Comparison of ENCODE assay signal across 8 mouse cellular contexts in genomic region chr11:75531469-75532242, GRCm38 (mm10). TPM values are rescaled to one million over a fixed set of nuclear protein-coding genes. Genes with fewer than 3 reads are reported as not detected.
DNase-seq lines count a peak whose midpoint lies in the region; ATAC-seq and TF ChIP-seq lines count a peak whose summit lies in the region.

Gene Slc43a2, plus strand, starts transcription at chr11:75531694.

- no peaks in the 10 kb centered on the region for H3K79me2 ChIP-seq in heart, adult 2 months (replicated peaks; ENCODE audit: control insufficient read depth, insufficient read depth, low read length)

- intact Hi-C loops in heart, adult 2 months (cut with DNase I): loop anchor here (2.0 kb wide), 2 partner anchors 15 to 19 kb away; partner anchors contain the start of gene Scarf1

- TF ChIP-seq POLR2A in heart, adult 2 months (IDR thresholded peaks at IDR 0.05; ENCODE audit: insufficient read depth, low read depth, low read length): peak; percentile 8; the same call in 1 of the 2 replicates

- DNase-seq in 3134 (ENCODE audit: extremely low read depth, insufficient read length, low spot score): peak; percentile 95
- DNase-seq in adrenal gland, postnatal 36 days: peak; percentile 96
- DNase-seq in heart, adult 2 months: peak; percentile 93 to 95
- peak; percentile 97 to 98 for DNase-seq in kidney, adult 8-10 months
- DNase-seq in spleen, postnatal 10 days (ENCODE audit: low spot score in 2 of 2): peak; percentile 87 to 94

- peaks cover 5% of the 10 kb centered on the region; the same call in 1 of the 2 replicates for H3K27me3 ChIP-seq in embryonic facial prominence, embryonic 13.5 days
- no peaks in the 10 kb centered on the region for H3K27me3 ChIP-seq in heart, adult 2 months (ENCODE audit: control insufficient read depth, insufficient read depth, low read length)
- no peaks in the 10 kb centered on the region for H3K27me3 ChIP-seq in limb, embryonic 13.5 days
- H3K27me3 ChIP-seq in midbrain, embryonic 16.5 days (ENCODE audit: control insufficient read depth, insufficient read depth, low read depth, low read length): no peaks in the 10 kb centered on the region

- peak within 1 kb of the TSS; percentile 91 for H3K4me2 ChIP-seq in embryonic facial prominence, embryonic 13.5 days
- peak within 1 kb of the TSS; percentile 98 for H3K4me2 ChIP-seq in limb, embryonic 13.5 days (replicated peaks)
- peak within 1 kb of the TSS; percentile 96 for H3K4me2 ChIP-seq in midbrain, embryonic 16.5 days (ENCODE audit: low read length)

- no peaks in the 10 kb centered on the region for H3K9me3 ChIP-seq in embryonic facial prominence, embryonic 13.5 days
- no peaks in the 10 kb centered on the region for H3K9me3 ChIP-seq in limb, embryonic 13.5 days
- H3K9me3 ChIP-seq in midbrain, embryonic 16.5 days (replicated peaks; ENCODE audit: control insufficient read depth, low read length, poor library complexity, severe bottlenecking): no peaks in the 10 kb centered on the region

- peak within 1 kb of the TSS; percentile 72 for H3K4me3 ChIP-seq in embryonic facial prominence, embryonic 13.5 days
- H3K4me3 ChIP-seq in heart, adult 2 months: peak within 1 kb of the TSS; percentile 68
- peak within 1 kb of the TSS; percentile 68 for H3K4me3 ChIP-seq in limb, embryonic 13.5 days
- peak within 1 kb of the TSS; percentile 84 for H3K4me3 ChIP-seq in midbrain, embryonic 16.5 days (ENCODE audit: low read depth, low read length)

- H3K9ac ChIP-seq in embryonic facial prominence, embryonic 13.5 days: peak within 1 kb of the TSS; percentile 84
- peak within 1 kb of the TSS; percentile 89 for H3K9ac ChIP-seq in heart, adult 2 months (ENCODE audit: low read depth, low read length)
- peak within 1 kb of the TSS; percentile 81 for H3K9ac ChIP-seq in limb, embryonic 13.5 days
- peak within 1 kb of the TSS; percentile 95 for H3K9ac ChIP-seq in midbrain, embryonic 16.5 days (ENCODE audit: low read depth, low read length)

- no peaks in the 10 kb centered on the region for H3K36me3 ChIP-seq in embryonic facial prominence, embryonic 13.5 days
- no peaks in the 10 kb centered on the region for H3K36me3 ChIP-seq in heart, adult 2 months (ENCODE audit: control insufficient read depth, insufficient read depth, low read length)
- H3K36me3 ChIP-seq in limb, embryonic 13.5 days: no peaks in the 10 kb centered on the region
- H3K36me3 ChIP-seq in midbrain, embryonic 16.5 days (ENCODE audit: control insufficient read depth, insufficient read depth, low read length): no peaks in the 10 kb centered on the region

- H3K4me1 ChIP-seq in embryonic facial prominence, embryonic 13.5 days: peaks cover 12% of the 10 kb centered on the region
- H3K4me1 ChIP-seq in heart, adult 2 months (ENCODE audit: control insufficient read depth, insufficient read depth, low read length): peaks cover 9% of the 10 kb centered on the region
- peaks cover 8% of the 10 kb centered on the region for H3K4me1 ChIP-seq in limb, embryonic 13.5 days
- peaks cover 29% of the 10 kb centered on the region for H3K4me1 ChIP-seq in midbrain, embryonic 16.5 days (ENCODE audit: control insufficient read depth, insufficient read depth, low read length)

- peak; percentile 88 for ATAC-seq in embryonic facial prominence, embryonic 13.5 days (ENCODE audit: insufficient number of reproducible peaks, insufficient read depth, low FRiP score, low TSS enrichment, low read depth)
- peak; percentile 94 for ATAC-seq in limb, embryonic 13.5 days (ENCODE audit: low FRiP score, low read depth)
- ATAC-seq in midbrain, embryonic 16.5 days: peak; percentile 96

- 0 out of 2 replicates have a peak, but pooled peaks have one; percentile 1 for TF ChIP-seq CTCF in heart, adult 2 months (IDR thresholded peaks at IDR 0.05)

- WGBS in embryonic facial prominence, embryonic 13.5 days: under 1% methylated on average over 62 of the region's 62 CpGs
- under 1% methylated on average over 62 of the region's 62 CpGs for WGBS in heart, adult 2 months
- WGBS in limb, embryonic 13.5 days: under 1% methylated on average over 62 of the region's 62 CpGs
- under 1% methylated on average over 62 of the region's 62 CpGs for WGBS in midbrain, embryonic 16.5 days

- peak within 1 kb of the TSS; percentile 86 for H3K27ac ChIP-seq in embryonic facial prominence, embryonic 13.5 days
- peak within 1 kb of the TSS; percentile 88 for H3K27ac ChIP-seq in heart, adult 2 months
- H3K27ac ChIP-seq in limb, embryonic 13.5 days: peak within 1 kb of the TSS; percentile 76; the same call in 1 of the 2 replicates
- H3K27ac ChIP-seq in midbrain, embryonic 16.5 days (ENCODE audit: low read length): peak within 1 kb of the TSS; percentile 99

- no peak for TF ChIP-seq EP300 in heart, adult 2 months (IDR thresholded peaks at IDR 0.05; ENCODE audit: insufficient read depth, low read depth, low read length)

RNA-seq across cellular contexts. Expression of gene Slc43a2, which starts in this region (rescaled TPM):
- total RNA-seq in adrenal gland, postnatal 36 days (2021): 10 to 100 TPM; 21.4 TPM
- polyA plus RNA-seq in embryonic facial prominence, embryonic 13.5 days (2015; fragmentation: Nextera tagmentation; extraction: Ambion mirVana): 3.6 and 4.5 TPM in 2 replicates
- 10 to 100 TPM; 13.7 to 14.6 TPM for total RNA-seq in heart, adult 2 months (2021)
- 13.1 and 13.6 TPM in 2 replicates for polyA plus RNA-seq in heart, adult 2 months (2012; rRNA removed)
- 4.8 TPM in 2 replicates for polyA plus RNA-seq in limb, embryonic 13.5 days (2015; fragmentation: Nextera tagmentation; extraction: Ambion mirVana)
- 19.4 and 21.0 TPM in 2 replicates for polyA plus RNA-seq in midbrain, embryonic 16.5 days (2015; fragmentation: Nextera tagmentation; extraction: Ambion mirVana)

Comparison
In these comparisons a context has a peak if more than half of its experiments do, and no peak if none do; other contexts are left out.
1. Peak in every context shown above with its lines: DNase-seq, ATAC-seq, H3K4me3 ChIP-seq and H3K27ac ChIP-seq.